Mouse (Mus musculus) liver, embryonic 14.5 days (tissue): Measurements from ENCODE around the gene Timm10. TPM values are rescaled to one million over a fixed set of nuclear protein-coding genes. Genes with fewer than 3 reads are reported as not detected.

Experiments
- ATAC-seq: fragments of 200-750 bp; cut with Nextera tagmentation; 2 replicates; pipeline ENCODE4 v1.8.0; 2017; ENCODE audit warnings: moderate number of reproducible peaks, mild to moderate bottlenecking, moderate library complexity; ENCODE audit not compliant: insufficient read depth
- DNase-seq, 3 experiments: peaks; one replicate each; pipeline ENCODE4 v3.0.0-alpha.2; 2012 to 2013; ENCODE audit warnings: low read depth in 3 of 3, low spot score in 3 of 3
- H3K27ac ChIP-seq: fragments of 300-500 bp; sonication (generic); 2 replicates; pipeline ENCODE4 v1.5.1; 2014; ENCODE audit warnings: moderate library complexity, mild to moderate bottlenecking, control low read depth, inconsistent platforms
- H3K27me3 ChIP-seq: fragments of 300-500 bp; sonication (generic); 2 replicates; pipeline ENCODE4 v1.6.1; 2014; ENCODE audit warnings: mild to moderate bottlenecking, low read length, moderate library complexity; ENCODE audit not compliant: control insufficient read depth, insufficient read depth
- H3K36me3 ChIP-seq: fragments of 300-500 bp; sonication (generic); replicated peaks from 2 replicates; pipeline ENCODE4 v1.6.1; 2014; ENCODE audit warnings: low read depth; ENCODE audit not compliant: control insufficient read depth, insufficient read depth
- H3K4me1 ChIP-seq, 2 experiments: fragments of 200-500 bp in 1 of 2; fragments of 300-500 bp in 1 of 2; sonication (generic) in 1 of 2; replicated peaks; 2 replicates each; pipeline ENCODE4 v1.6.1; 2012 to 2014; ENCODE audit warnings: antibody characterized with exemption in 1 of 2, inconsistent platforms in 1 of 2, low read length in 1 of 2; ENCODE audit not compliant: control insufficient read depth in 2 of 2, insufficient read depth in 2 of 2
- H3K4me2 ChIP-seq: fragments of 300-500 bp; sonication (generic); 2 replicates; pipeline ENCODE4 v1.6.1; 2014; ENCODE audit warnings: low read depth, mild to moderate bottlenecking, control low read depth, moderate library complexity
- H3K4me3 ChIP-seq, 2 experiments: fragments of 200-500 bp in 1 of 2; fragments of 300-500 bp in 1 of 2; sonication (generic) in 1 of 2; 2 replicates each; pipeline ENCODE4 v1.5.1; 2012 to 2014; ENCODE audit warnings: low read depth in 2 of 2, low read length in 2 of 2, mild to moderate bottlenecking in 2 of 2, control low read depth in 1 of 2, inconsistent platforms in 1 of 2, moderate library complexity in 1 of 2; ENCODE audit not compliant: insufficient read depth in 1 of 2
- H3K9ac ChIP-seq: fragments of 300-500 bp; sonication (generic); replicated peaks from 2 replicates; pipeline ENCODE4 v1.6.1; 2014; ENCODE audit warnings: mild to moderate bottlenecking, control low read depth, moderate library complexity
- H3K9me3 ChIP-seq: fragments of 300-500 bp; sonication (generic); 2 replicates; pipeline ENCODE4 v1.6.1; 2016; ENCODE audit warnings: low read length, mixed read lengths; ENCODE audit not compliant: control insufficient read depth
- CTCF ChIP-seq: IDR thresholded peaks from 2 replicates; pipeline ENCODE4 v1.5.1; 2016; ENCODE audit warnings: antibody characterized with exemption, low read depth, control low read depth
- EP300 ChIP-seq: IDR thresholded peaks from 2 replicates; pipeline ENCODE4 v1.6.1; 2016; ENCODE audit warnings: antibody characterized with exemption, low read depth
- WGBS: fragments of 180-500 bp; shearing (Covaris S2); extraction: QIAGEN DNeasy Blood & Tissue Kit; methylation state at CpG from one replicate; pipeline ENCODE4 v1.1.7; 2014; ENCODE audit not compliant: insufficient replicate concordance; 5-methylcytosine and 5-hydroxymethylcytosine counted together
- polyA plus RNA-seq, 2 experiments: library from polyadenylated mRNA; depleted of rRNA in 1 of 2; stranded (reverse) in 1 of 2; unstranded in 1 of 2; fragments of >200 nt; fragmentation: Nextera tagmentation in 1 of 2; extraction: Ambion mirVana in 1 of 2; gene quantifications; 2 replicates each; pipeline versions ENCODE4 v1.2.1 to v1.2.3; 2012 to 2014

Timm10 gene
- polyA plus RNA-seq, 2 experiments = 41.5 to 46.6 TPM

GRCm38 (mm10) chr2:84827283-84827920 lies 605 bp downstream of the Timm10 start:
- ATAC-seq (peak; percentile 70), DNase-seq (peak; percentile 68 to 70 (median 70))
- no peaks in the 10 kb centered on the region for H3K9me3 ChIP-seq
- peaks cover 14% of the 10 kb centered on the region for H3K27me3 ChIP-seq
- TF ChIP-seq EP300 (no peak; the same call in 1 of the 2 replicates), CTCF (no peak)
- peaks cover 12 to 32% of the 10 kb centered on the region in 2 experiments for H3K4me1 ChIP-seq
- peak overlapping the region; percentile 85 for H3K9ac ChIP-seq
- peak overlapping the region; percentile 88 to 96 for H3K4me3 ChIP-seq
- 1% methylated on average over 29 of the region's 29 CpGs for WGBS
- H3K36me3 ChIP-seq = peaks cover 18% of the 10 kb centered on the region
- peak overlapping the region; percentile 89 for H3K27ac ChIP-seq
- peak overlapping the region; percentile 97 for H3K4me2 ChIP-seq

- TF ChIP-seq EP300 = no peak
- TF ChIP-seq CTCF = peak; percentile 98
- peaks cover 18% of the 10 kb centered on the region for H3K36me3 ChIP-seq
- H3K9me3 ChIP-seq = no peaks in the 10 kb centered on the region
- no peaks in the 10 kb centered on the region for H3K27me3 ChIP-seq
- H3K4me1 ChIP-seq = peaks cover 9 to 15% of the 10 kb centered on the region in 2 experiments
- no peak overlapping the region for H3K9ac ChIP-seq
- H3K4me3 ChIP-seq = no peak overlapping the region
- WGBS = 31% methylated on average over 10 of the region's 10 CpGs
- DNase-seq (peak; percentile 73 to 76 (median 75)), ATAC-seq (peak; percentile 58)
- no peak overlapping the region for H3K27ac ChIP-seq
- H3K4me2 ChIP-seq = no peak overlapping the region
These were observed 5.0 kb downstream of the Timm10 start for GRCm38 (mm10) chr2:84831666-84832391.

- no peaks in the 10 kb centered on the region for H3K9me3 ChIP-seq
- TF ChIP-seq CTCF (no peak), EP300 (no peak)
- no peak for ATAC-seq
- peak overlapping the region; percentile 16; the same call in 1 of the 2 replicates for H3K4me2 ChIP-seq
- H3K4me1 ChIP-seq = peaks cover 20 to 28% of the 10 kb centered on the region in 2 experiments
- no peak overlapping the region for H3K4me3 ChIP-seq
- no peak overlapping the region for H3K9ac ChIP-seq
- 67% methylated on average over 8 of the region's 8 CpGs for WGBS
- H3K36me3 ChIP-seq = peaks cover 13% of the 10 kb centered on the region
- H3K27ac ChIP-seq = no peak overlapping the region
- DNase-seq = no peak
- H3K27me3 ChIP-seq = no peaks in the 10 kb centered on the region
These were observed 10.3 kb downstream of the Timm10 start for GRCm38 (mm10) chr2:84837107-84837506.

GRCm38 (mm10) chr2:84837817-84838592 lies 11.2 kb downstream of the Timm10 start:
- peak overlapping the region; percentile 86 for H3K9ac ChIP-seq
- peaks cover 22% of the 10 kb centered on the region for H3K36me3 ChIP-seq
- H3K27ac ChIP-seq = peak overlapping the region; percentile 98
- 31% methylated on average over 9 of the region's 9 CpGs for WGBS
- no peaks in the 10 kb centered on the region for H3K27me3 ChIP-seq
- TF ChIP-seq CTCF (no peak), EP300 (no peak)
- no peaks in the 10 kb centered on the region for H3K9me3 ChIP-seq
- DNase-seq (no peak), ATAC-seq (no peak)
- peaks cover 22 to 27% of the 10 kb centered on the region in 2 experiments for H3K4me1 ChIP-seq
- peak overlapping the region; percentile 99 for H3K4me2 ChIP-seq
- H3K4me3 ChIP-seq = peak overlapping the region; percentile 88 to 97; a peak in 3 of 4 replicates

- Histone ChIP-seq H3K9me3 (no peaks in the 10 kb centered on the region), H3K27ac (peak within 1 kb of the TSS; percentile 98), H3K36me3 (peaks cover 28% of the 10 kb centered on the region), H3K4me1 (peaks cover 27 to 28% of the 10 kb centered on the region in 2 experiments), H3K4me2 (peak within 1 kb of the TSS; percentile 99), H3K4me3 (peak within 1 kb of the TSS; percentile 88 to 97), H3K27me3 (no peaks in the 10 kb centered on the region), H3K9ac (peak within 1 kb of the TSS; percentile 86)
- no peak for TF ChIP-seq EP300
- TF ChIP-seq CTCF = no peak
- 20% methylated on average over 10 of the region's 10 CpGs for WGBS
- no peak for DNase-seq
- no peak for ATAC-seq
These were observed 11.8 kb downstream of the Timm10 start, which contains the start of gene Slc43a1 for GRCm38 (mm10) chr2:84838593-84838949. TSS of gene Slc43a1 (plus strand) at chr2:84838850.
